Mouse (Mus musculus): ENCODE measurements around the gene Sh3rf3.
"Not testable (repeated sequence)": the region's sequence is repeated elsewhere in the genome, so short reads cannot be mapped to it uniquely, and the experiment has no call there.

Sh3rf3 gene

DNA sequence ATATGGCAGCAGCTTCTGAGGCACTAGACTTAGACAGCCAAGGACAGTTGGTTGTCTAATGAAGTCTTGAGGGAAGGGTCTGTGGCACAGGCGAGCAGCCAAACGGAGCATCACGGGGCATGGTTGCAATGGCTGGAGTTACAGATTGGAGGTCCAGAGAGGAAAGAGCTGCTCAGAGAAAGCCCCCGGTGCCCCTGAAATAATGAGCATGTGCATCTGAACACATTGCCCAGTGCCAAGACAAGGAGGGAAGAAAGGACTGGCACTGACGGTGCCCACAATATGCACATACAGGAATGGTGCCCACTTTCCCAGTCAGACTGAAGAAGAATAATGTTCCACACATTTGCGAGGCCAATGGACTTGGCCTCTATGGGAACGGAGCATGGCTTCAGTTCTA is 278.8 kb downstream of the Sh3rf3 start:
- in situ Hi-C loops (cut with MboI, MseI), result no loop called here

DNA sequence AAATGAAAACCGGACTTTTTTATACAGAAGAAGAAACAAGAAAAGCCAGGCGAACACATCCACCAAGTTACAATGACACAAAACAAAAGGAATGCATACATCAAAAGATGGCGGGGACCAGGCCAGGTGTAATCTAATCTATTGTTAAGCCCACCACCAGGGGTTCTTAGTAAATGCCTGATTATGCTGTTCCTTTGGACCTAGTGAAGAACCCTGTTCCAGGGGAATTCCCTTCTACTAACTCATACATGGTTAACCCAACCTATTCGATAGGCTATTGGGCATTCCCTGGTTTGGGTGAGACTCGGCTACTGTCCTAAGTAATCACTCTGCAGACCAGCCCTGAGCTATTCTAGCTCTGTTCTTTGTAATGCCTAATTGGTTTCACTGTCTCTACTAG is 289.9 kb downstream of the Sh3rf3 start:
- in situ Hi-C loops (cut with MboI, MseI), result not testable (repeated sequence)

DNA sequence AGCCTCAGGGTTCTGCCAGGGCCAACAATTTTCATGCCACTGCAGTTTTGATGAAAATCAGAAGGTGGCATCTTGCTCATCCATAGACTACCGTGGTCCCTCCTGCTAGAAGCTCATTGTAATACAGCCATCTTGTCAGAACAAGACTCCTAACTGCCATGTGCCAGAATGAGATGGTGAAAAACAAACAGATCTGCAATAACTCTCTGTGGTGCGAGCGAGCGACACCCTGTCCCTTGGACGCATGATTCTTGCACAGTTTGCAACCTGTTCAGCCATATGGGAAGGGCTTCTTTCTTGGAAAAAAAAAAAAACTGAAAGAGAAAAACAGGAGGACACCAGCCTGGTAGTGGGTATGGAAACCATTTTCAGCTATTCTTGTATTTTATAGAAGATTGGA is 291.5 kb downstream of the Sh3rf3 start:
- in situ Hi-C loops (cut with MboI, MseI), result no loop called here

DNA sequence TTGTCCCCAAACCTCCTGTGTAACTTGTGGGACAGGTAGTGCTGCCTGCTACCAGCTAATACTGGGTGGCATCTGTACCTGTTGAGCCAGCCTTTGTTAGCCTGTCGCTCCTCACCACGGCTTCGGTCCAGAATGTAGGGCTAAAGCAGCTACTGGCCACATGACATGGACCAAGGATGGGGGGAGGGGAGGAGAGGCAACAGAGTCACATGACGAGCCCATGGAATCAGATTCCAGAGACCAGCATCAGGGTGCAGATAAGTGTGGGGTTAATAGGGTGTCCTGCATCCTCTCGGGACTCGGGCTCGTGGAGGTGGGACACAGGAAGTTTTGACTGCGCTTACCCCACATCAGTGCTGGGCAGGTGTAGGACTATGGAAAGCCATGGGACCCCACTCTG is 292.7 kb downstream of the Sh3rf3 start:
- in situ Hi-C loops (cut with MboI, MseI), result no loop called here

GRCm38 (mm10) chr10:59106644-59107043 is 293.5 kb downstream of the Sh3rf3 start:
- in situ Hi-C loops (cut with MboI, MseI), result no loop called here

DNA sequence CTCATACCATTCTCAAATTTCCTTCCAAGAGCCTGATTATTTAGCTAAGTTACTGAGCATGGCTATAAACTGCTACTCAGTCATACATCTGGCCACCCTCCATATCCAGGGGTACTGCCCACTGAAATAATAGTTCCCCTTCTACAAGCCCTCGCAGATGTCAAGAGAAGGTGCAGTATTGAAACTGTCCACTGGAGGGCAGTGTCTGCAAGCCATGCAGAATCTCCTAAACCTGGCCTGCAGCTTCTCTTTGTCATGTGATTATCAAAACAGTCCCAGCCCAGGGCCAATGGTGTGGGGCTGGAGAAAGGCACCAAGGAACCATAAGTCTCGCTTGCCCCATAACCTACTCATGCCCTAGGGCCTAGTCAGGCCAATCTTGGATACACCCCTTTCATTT is 295.9 kb downstream of the Sh3rf3 start:
- in situ Hi-C loops (cut with MboI, MseI), result no loop called here

DNA sequence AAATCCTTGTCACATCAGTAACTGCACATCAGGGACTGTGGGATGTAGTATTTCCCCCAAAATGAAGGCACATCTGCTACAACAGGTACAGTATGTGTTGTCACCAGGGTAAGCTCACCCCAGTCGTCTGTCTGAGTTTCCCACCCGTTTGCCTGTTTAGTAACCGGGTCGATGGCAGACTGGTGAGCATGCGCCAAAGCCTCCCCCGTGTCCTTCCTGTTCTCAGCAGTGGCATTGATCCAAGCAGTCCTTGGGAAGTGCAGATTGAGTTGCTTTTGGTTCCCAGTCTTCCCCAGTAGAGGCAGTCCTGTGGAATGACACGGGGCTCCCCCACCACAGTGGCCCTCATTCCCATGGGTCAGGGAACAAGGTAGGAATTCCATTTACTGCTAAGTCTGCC is 297.2 kb downstream of the Sh3rf3 start:
- in situ Hi-C loops (cut with MboI, MseI), result loop anchor here (5.0 kb wide), 1 partner anchor 182 kb away; no protein-coding TSS in a partner anchor

GRCm38 (mm10) chr10:59112755-59113154 is 299.6 kb downstream of the Sh3rf3 start:
- in situ Hi-C loops (cut with MboI, MseI), result loop anchor here (5.0 kb wide), 1 partner anchor 180 kb away; no protein-coding TSS in a partner anchor

DNA sequence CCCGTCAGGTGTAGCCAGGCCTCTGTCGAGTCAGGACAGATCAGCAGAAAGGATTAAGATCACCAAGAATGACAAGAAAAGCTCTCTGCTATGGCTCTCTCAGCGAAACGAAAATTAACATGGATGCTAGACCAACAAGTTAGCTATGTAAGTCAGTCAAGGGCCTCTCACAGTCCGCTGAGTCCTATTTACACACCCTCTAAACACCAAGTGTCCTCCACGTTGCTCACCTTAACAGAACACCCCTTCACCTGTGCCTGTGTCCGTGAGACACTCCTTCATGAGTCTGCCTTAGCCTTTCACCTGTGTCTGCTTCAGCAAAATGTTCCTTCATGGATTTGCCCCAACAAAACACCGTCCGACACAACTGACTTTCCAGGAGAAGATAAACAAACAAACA is 300.2 kb downstream of the Sh3rf3 start:
- in situ Hi-C loops (cut with MboI, MseI), result loop anchor here (5.0 kb wide), 1 partner anchor 179 kb away; no protein-coding TSS in a partner anchor

- in situ Hi-C loops (cut with MboI, MseI), result loop anchor here (5.0 kb wide), 1 partner anchor 178 kb away; no protein-coding TSS in a partner anchor
Measured at GRCm38 (mm10) chr10:59114535-59115291, 301.6 kb downstream of the Sh3rf3 start.

GRCm38 (mm10) chr10:59115691-59116090 is 302.5 kb downstream of the Sh3rf3 start:
- in situ Hi-C loops (cut with MboI, MseI), result no loop called here

GRCm38 (mm10) chr10:59116331-59116730 is 303.2 kb downstream of the Sh3rf3 start:
- in situ Hi-C loops (cut with MboI, MseI), result no loop called here

DNA sequence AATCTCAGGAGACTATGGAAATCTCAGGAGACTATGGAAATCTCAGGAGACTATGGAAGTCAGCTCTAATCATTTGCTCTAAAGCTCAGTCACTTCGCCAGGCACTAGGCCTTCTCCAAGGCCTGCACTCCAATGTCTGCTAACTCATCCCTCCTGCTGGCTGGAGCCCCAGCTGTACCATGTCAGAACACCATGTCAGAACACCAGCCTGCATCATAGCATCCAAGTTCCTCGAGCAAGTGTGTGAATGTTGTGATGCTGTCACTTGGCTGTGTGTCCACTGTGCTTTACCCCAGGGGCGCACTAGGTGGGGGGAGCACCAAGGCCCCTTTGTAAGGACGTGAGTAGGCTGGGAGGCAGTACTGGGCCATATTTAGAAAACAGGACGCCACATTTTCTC is 304.4 kb downstream of the Sh3rf3 start:
- in situ Hi-C loops (cut with MboI, MseI), result no loop called here

DNA sequence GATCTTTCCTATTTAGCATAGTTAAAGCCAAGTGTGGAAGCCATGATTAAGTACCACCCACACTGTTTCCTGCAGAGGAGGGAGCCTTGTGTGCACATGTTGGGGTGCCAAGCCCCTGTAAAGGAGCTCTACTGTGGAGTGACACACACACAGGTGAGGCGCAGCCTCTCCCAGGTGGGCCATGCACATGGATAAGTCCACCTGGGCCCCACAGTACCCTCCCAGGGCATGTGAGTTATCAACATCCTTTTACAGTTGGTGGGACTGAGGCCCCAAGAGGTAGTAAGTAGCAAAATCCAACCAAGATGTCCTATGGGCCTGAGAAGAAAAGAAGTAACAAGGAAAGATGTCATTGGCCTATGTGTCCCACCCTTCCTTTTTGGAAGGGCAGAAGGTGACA is 305.8 kb downstream of the Sh3rf3 start:
- in situ Hi-C loops (cut with MboI, MseI), result no loop called here

DNA sequence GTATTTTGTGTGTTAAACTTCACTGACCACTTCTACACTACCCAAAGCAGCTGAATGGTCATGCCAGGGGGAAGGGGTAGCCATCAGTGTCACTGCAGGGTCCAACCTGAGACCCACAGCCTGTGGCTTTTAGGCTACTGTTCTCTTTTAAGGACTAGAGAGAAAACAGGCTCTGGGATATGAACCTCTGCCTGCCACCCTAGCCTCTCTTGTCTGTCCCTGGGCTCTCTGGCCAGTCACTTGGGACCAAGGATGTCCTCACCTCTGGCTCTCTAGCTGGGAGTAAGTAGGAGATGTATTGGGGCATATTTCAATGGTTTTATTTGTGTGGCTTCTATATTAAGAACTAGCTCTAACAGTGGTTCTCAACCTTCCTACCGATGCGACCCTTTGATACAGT is 306.7 kb downstream of the Sh3rf3 start:
- in situ Hi-C loops (cut with MboI, MseI), result no loop called here

- in situ Hi-C loops (cut with MboI, MseI), result no loop called here
Measured at GRCm38 (mm10) chr10:59125497-59125896, 312.3 kb downstream of the Sh3rf3 start.

DNA sequence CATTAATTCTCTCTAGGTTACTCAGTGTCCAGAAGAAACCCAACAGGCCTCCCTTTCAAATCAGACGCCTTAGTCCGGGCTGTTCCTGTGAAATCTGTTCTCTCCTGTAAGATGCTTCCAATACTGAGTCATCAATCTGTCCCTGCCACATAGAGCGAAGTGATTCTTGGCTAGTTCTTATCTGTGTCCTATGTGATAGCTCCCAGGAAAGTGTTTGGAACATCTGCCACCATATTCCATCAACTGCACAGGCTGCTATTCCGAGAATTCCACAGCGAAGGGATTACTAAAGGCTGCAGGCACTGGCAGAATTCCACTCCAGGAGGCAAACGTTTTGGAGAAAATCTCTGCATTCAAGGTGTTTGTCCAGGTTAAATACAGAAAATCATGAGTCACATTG is 314.5 kb downstream of the Sh3rf3 start:
- in situ Hi-C loops (cut with MboI, MseI), result no loop called here

DNA sequence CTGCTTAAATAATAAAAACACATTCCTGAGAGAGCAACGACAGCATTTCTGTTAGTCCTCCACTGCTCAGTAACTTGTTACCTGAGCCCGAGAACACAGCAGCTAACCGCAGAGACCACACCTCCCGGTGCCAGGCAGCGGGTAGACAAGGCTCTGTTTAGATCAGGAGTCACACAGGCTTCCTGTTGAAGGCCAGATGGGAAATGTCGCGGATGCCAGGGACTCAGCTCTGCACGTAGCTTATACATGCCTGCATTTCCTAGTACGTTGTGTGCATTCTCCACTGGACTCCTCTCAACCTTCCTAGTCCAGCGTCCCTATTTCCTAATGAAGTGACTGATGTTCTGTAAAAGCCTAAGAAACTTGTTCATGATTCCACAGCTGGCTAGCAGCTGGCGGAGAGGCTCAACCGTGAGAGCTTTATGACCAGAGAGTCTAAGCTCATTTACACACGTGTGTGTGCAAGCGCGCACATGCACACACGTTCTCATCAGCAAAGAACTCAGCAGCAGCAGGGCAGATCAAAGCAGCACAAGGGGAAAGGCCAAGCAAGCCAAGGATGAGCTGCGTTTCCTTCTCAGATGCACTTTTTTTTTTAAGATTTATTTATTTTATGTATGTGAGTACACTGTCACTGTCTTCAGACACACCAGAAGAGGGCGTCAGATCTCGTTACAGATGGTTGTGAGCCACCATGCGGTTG is 318.9 kb downstream of the Sh3rf3 start:
- in situ Hi-C loops (cut with MboI, MseI), result no loop called here

- in situ Hi-C loops (cut with MboI, MseI), result no loop called here
Measured at GRCm38 (mm10) chr10:59133478-59134009, 320.4 kb downstream of the Sh3rf3 start.

DNA sequence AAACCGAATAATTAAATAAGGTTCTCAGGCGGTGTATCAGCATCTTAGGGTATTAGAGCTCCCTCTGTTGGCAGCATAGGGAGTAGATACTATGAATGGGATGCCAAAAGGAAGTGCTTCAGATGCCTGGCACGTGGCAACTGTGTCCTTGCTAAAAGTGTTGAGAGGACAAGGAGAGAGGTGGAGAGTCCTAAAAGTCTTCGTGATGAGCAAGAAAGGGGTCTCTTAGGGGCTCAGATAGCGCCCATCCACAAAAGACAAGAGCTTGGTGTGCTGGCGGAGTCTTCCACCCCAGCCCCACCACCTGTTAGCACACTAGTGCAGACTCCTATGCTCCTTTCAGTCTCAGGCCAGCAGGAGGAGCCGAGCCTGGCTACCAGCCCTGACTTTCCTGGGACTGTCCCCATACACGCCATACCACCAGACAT is 336.8 kb downstream of the Sh3rf3 start:
- in situ Hi-C loops (cut with MboI, MseI), result loop anchor here (5.0 kb wide), 1 partner anchor 137 kb away; no protein-coding TSS in a partner anchor

DNA sequence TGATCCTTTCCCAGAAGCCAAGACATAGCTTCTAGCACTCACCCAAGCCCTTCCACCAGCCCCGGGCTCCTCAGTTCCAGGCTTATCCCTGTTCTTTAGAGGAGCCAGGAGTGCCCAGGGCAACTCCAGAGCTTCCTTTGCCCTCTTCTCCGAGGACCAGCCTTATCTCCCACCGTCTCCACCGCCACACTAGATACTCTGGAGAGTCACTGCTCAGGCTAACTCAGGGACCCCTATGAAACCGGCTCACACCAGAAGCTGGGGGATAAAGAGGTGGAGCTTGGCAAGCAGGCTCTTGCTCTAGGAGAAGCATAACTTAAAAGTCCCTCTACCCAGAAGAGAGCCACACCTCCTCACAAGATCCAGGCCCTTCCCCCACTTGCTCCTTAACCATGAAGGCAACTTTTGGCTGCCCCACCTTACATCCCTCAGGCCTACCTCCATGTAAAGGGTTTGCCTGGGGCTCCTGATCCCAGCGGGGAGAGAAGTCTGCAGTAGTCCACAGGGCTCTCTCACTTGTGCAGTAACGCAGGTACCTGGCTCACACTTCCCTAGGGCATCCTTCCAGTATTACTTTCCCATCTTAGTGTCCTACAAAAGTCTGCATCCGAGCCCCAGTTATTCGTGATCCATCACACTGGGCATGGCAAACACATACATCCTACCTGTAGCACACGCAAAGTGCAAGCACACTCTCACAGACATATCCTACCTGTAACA is 337.9 kb downstream of the Sh3rf3 start:
- in situ Hi-C loops (cut with MboI, MseI), result loop anchor here (5.0 kb wide), 1 partner anchor 136 kb away; no protein-coding TSS in a partner anchor
